Mouse (Mus musculus) heart, embryonic 15.5 days (tissue): Measurements from ENCODE around the gene Krba1. TPM values are rescaled to one million over a fixed set of nuclear protein-coding genes. Genes with fewer than 3 reads are reported as not detected.
A peak's percentile ranks its signal among the peaks of the same experiment; 100 is the strongest.

Source experiments
- ATAC-seq: fragments of 200-750 bp; cut with Nextera tagmentation; replicated peaks from 2 replicates; pipeline ENCODE4 v1.8.0; 2017; ENCODE audit warnings: low read depth, moderate TSS enrichment; ENCODE audit not compliant: insufficient number of reproducible peaks, insufficient read depth, low FRiP score
- H3K27ac ChIP-seq: fragments of 300-500 bp; sonication (generic); 2 replicates; pipeline ENCODE4 v1.5.1; 2015; ENCODE audit warnings: mild to moderate bottlenecking, inconsistent platforms
- H3K27me3 ChIP-seq: fragments of 300-500 bp; sonication (generic); 2 replicates; pipeline ENCODE4 v1.6.1; 2015; ENCODE audit warnings: inconsistent platforms
- H3K36me3 ChIP-seq: fragments of 300-500 bp; sonication (generic); 2 replicates; pipeline ENCODE4 v1.6.1; 2015; ENCODE audit warnings: mild to moderate bottlenecking, inconsistent platforms
- H3K4me1 ChIP-seq: fragments of 300-500 bp; sonication (generic); replicated peaks from 2 replicates; pipeline ENCODE4 v1.6.1; 2015; ENCODE audit warnings: inconsistent platforms
- H3K4me2 ChIP-seq: fragments of 300-500 bp; sonication (generic); 2 replicates; pipeline ENCODE4 v1.6.1; 2015; ENCODE audit warnings: inconsistent platforms, mild to moderate bottlenecking, moderate library complexity
- H3K4me3 ChIP-seq: fragments of 300-500 bp; sonication (generic); 2 replicates; pipeline ENCODE4 v1.5.1; 2015; ENCODE audit warnings: mild to moderate bottlenecking, inconsistent platforms
- H3K9ac ChIP-seq: fragments of 300-500 bp; sonication (generic); 2 replicates; pipeline ENCODE4 v1.6.1; 2015; ENCODE audit warnings: mild to moderate bottlenecking, inconsistent platforms
- H3K9me3 ChIP-seq: fragments of 300-500 bp; sonication (generic); replicated peaks from 2 replicates; pipeline ENCODE4 v1.6.1; 2016; ENCODE audit warnings: inconsistent platforms
- WGBS: fragments of 180-500 bp; shearing (Covaris S2); methylation state at CpG from one replicate; pipeline ENCODE4 v1.1.7; 2015; ENCODE audit warnings: mixed read lengths; 5-methylcytosine and 5-hydroxymethylcytosine counted together
- polyA plus RNA-seq: library from polyadenylated mRNA; unstranded; fragments of >200 nt; fragmentation: Nextera tagmentation; extraction: Ambion mirVana; gene quantifications from 2 replicates; pipeline ENCODE4 v1.2.1, GENCODE M21; 2015

The Krba1 gene
- polyA plus RNA-seq, 1 experiment from 2014 or later = 15.4 TPM

- Histone ChIP-seq H3K4me1 (no peaks in the 10 kb centered on the region), H3K4me3 (no peak overlapping the region), H3K9me3 (no peaks in the 10 kb centered on the region), H3K9ac (no peak overlapping the region), H3K36me3 (no peaks in the 10 kb centered on the region), H3K27ac (no peak overlapping the region), H3K4me2 (no peak overlapping the region), H3K27me3 (no peaks in the 10 kb centered on the region)
- no peak for ATAC-seq
- 74% methylated on average over 5 of the region's 5 CpGs for WGBS
Measured at GRCm38 (mm10) chr6:48426956-48427355, 31.6 kb downstream of the Krba1 start.

DNA sequence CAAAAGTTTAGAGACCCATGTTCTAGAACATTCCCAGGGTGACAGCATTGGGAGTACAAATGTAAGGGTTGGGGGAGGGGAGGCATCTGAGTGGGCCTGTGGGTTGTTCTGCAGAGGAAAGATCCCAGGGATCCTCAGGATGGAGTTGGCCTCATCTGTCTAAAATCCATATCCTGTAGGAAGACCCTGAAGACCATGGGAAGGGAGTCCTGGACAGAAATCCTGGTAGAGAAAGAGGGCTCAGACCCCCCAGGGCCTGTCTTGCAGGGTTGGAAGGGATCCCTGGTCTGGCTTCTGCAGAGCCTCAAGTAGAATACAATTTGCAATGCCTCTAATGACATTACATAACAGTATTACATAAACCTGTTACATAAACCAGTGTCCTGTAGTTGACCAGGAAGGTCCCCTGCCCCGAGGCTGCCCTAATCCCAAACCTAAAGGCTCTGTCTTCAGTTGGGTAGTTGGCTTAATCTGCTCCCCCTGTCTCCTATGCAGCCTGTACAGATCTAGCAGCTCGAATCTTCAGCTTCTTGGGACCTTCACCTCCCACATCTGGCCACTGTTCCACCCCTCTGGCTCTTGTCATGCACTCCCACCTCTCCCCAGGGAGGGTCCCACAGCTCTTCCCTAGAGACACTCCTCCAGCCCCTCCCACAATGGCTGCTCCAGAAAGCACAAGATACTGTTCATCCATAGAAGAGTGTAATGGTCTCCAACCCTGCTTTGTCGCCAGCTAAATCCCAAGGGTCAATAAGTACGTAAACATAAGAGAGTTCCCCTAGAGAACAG lies 33.6 kb downstream of the Krba1 start:
- WGBS = 60% methylated on average over 4 of the region's 4 CpGs
- Histone ChIP-seq H3K27ac (no peak overlapping the region), H3K36me3 (no peaks in the 10 kb centered on the region), H3K9ac (no peak overlapping the region), H3K27me3 (no peaks in the 10 kb centered on the region), H3K4me3 (no peak overlapping the region), H3K4me2 (no peak overlapping the region), H3K4me1 (peaks cover 10% of the 10 kb centered on the region), H3K9me3 (no peaks in the 10 kb centered on the region)
- ATAC-seq = no peak

GRCm38 (mm10) chr6:48430748-48431147 lies 35.4 kb downstream of the Krba1 start:
- H3K27me3 ChIP-seq = no peaks in the 10 kb centered on the region
- H3K4me2 ChIP-seq = no peak overlapping the region
- no peaks in the 10 kb centered on the region for H3K36me3 ChIP-seq
- H3K4me3 ChIP-seq = no peak overlapping the region
- H3K9ac ChIP-seq = no peak overlapping the region
- 62% methylated on average over 5 of the region's 5 CpGs for WGBS
- peaks cover 22% of the 10 kb centered on the region for H3K4me1 ChIP-seq
- no peak for ATAC-seq
- H3K27ac ChIP-seq = no peak overlapping the region
- no peaks in the 10 kb centered on the region for H3K9me3 ChIP-seq

- H3K4me3 ChIP-seq = no peak overlapping the region
- ATAC-seq = no peak
- no peak overlapping the region for H3K9ac ChIP-seq
Measured at GRCm38 (mm10) chr6:48432893-48433816, 37.8 kb downstream of the Krba1 start.

GRCm38 (mm10) chr6:48434651-48435050 lies 39.3 kb downstream of the Krba1 start:
- WGBS = 60% methylated on average over 6 of the region's 6 CpGs
- H3K27me3 ChIP-seq = peaks cover 17% of the 10 kb centered on the region
- H3K9ac ChIP-seq = no peak overlapping the region
- no peak overlapping the region for H3K27ac ChIP-seq
- H3K36me3 ChIP-seq = peaks cover 16% of the 10 kb centered on the region
- H3K4me1 ChIP-seq = peaks cover 45% of the 10 kb centered on the region
- no peak for ATAC-seq
- H3K9me3 ChIP-seq = no peaks in the 10 kb centered on the region
- no peak overlapping the region for H3K4me2 ChIP-seq
- H3K4me3 ChIP-seq = no peak overlapping the region

More at GRCm38 (mm10) chr6:48432893-48433816, 37.8 kb downstream of the Krba1 start:
- H3K27me3 ChIP-seq = peaks cover 5% of the 10 kb centered on the region
- H3K4me2 ChIP-seq = no peak overlapping the region
- H3K36me3 ChIP-seq = peaks cover 5% of the 10 kb centered on the region
- H3K4me1 ChIP-seq = peaks cover 33% of the 10 kb centered on the region
- 0 out of 2 replicates have a peak overlapping the region, but pooled peaks have one; percentile 20 for H3K27ac ChIP-seq
- H3K9me3 ChIP-seq = no peaks in the 10 kb centered on the region
- WGBS = 45% methylated on average over 12 of the region's 12 CpGs

GRCm38 (mm10) chr6:48435111-48435510 lies 39.7 kb downstream of the Krba1 start:
- H3K9me3 ChIP-seq = no peaks in the 10 kb centered on the region
- H3K4me3 ChIP-seq = no peak overlapping the region
- H3K36me3 ChIP-seq = peaks cover 16% of the 10 kb centered on the region
- ATAC-seq = no peak
- no peak overlapping the region for H3K27ac ChIP-seq
- no peak overlapping the region for H3K9ac ChIP-seq
- peaks cover 20% of the 10 kb centered on the region for H3K27me3 ChIP-seq
- H3K4me2 ChIP-seq = no peak overlapping the region
- H3K4me1 ChIP-seq = peaks cover 47% of the 10 kb centered on the region
- 37% methylated on average over 5 of the region's 5 CpGs for WGBS

- Histone ChIP-seq H3K36me3 (peaks cover 16% of the 10 kb centered on the region), H3K27me3 (peaks cover 20% of the 10 kb centered on the region), H3K9me3 (no peaks in the 10 kb centered on the region), H3K27ac (no peak overlapping the region), H3K4me2 (no peak overlapping the region), H3K9ac (no peak overlapping the region), H3K4me1 (peaks cover 50% of the 10 kb centered on the region), H3K4me3 (no peak overlapping the region)
- no peak for ATAC-seq
- whole genome bisulfite sequencing = 75% methylated on average over 5 of the region's 5 CpGs
Measured at GRCm38 (mm10) chr6:48435706-48436349, 40.4 kb downstream of the Krba1 start.

DNA sequence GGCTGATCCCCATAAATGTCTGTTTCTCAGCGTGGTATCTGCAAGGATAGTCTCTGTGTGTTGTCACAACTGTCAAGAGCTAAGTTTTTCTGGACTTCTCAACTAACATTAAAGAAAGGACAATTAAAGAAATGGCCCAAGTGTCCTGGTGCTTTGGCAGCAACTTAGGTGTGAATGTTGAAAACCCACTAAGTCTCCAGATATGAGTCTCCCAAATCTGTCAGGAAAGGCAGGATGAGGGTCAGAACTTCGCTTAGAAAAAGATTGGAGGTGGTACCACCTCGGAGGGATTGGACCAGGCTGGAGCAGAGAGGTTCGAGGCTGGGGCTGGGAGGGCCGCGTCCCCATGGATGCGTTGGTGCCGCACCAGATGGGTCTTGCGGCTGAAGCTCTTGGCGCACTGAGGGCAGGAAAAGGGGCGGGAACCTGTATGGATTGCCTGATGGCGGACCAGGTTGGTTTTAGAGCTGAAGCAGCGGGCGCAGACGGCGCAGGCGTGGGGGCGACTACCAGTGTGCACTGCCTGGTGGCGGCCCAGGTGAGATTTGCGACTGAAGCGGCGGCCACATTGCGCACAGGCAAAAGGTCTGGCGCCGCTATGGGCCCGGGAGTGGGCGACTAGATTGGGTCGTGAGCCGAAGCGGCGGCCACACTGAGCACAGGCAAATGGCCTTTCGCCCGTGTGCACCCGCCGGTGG lies 42.4 kb downstream of the Krba1 start:
- peaks cover 54% of the 10 kb centered on the region for H3K4me1 ChIP-seq
- no peak overlapping the region for H3K27ac ChIP-seq
- no peak for ATAC-seq
- 60% methylated on average over 35 of the region's 35 CpGs for WGBS
- no peaks in the 10 kb centered on the region for H3K9me3 ChIP-seq
- H3K27me3 ChIP-seq = peaks cover 20% of the 10 kb centered on the region
- H3K4me2 ChIP-seq = peak overlapping the region; percentile 54
- H3K4me3 ChIP-seq = peak overlapping the region; percentile 24; the same call in 1 of the 2 replicates
- H3K36me3 ChIP-seq = peaks cover 33% of the 10 kb centered on the region
- H3K9ac ChIP-seq = no peak overlapping the region

- 49% methylated on average over 55 of the region's 55 CpGs for WGBS
- Histone ChIP-seq H3K36me3 (peaks cover 33% of the 10 kb centered on the region), H3K9me3 (no peaks in the 10 kb centered on the region), H3K4me1 (peaks cover 52% of the 10 kb centered on the region), H3K9ac (no peak overlapping the region), H3K27ac (no peak overlapping the region), H3K4me2 (peak overlapping the region; percentile 54), H3K27me3 (peaks cover 20% of the 10 kb centered on the region), H3K4me3 (peak overlapping the region; percentile 24)
- no peak for ATAC-seq
Measured at GRCm38 (mm10) chr6:48438475-48439125, 43.2 kb downstream of the Krba1 start.

- ATAC-seq = no peak
- Histone ChIP-seq H3K9ac (no peak overlapping the region), H3K27ac (no peak overlapping the region), H3K36me3 (peaks cover 33% of the 10 kb centered on the region), H3K4me1 (peaks cover 50% of the 10 kb centered on the region), H3K9me3 (no peaks in the 10 kb centered on the region), H3K4me3 (no peak overlapping the region), H3K4me2 (no peak overlapping the region), H3K27me3 (peaks cover 20% of the 10 kb centered on the region)
Measured at GRCm38 (mm10) chr6:48439654-48440053, 44.3 kb downstream of the Krba1 start.
